Mouse (Mus musculus): Measurements from ENCODE around the gene Mllt10. TPM values are rescaled to one million over a fixed set of nuclear protein-coding genes. Genes with fewer than 3 reads are reported as not detected.

The Mllt10 gene
- total and polyA plus RNA-seq, 3 experiments, result 33.3 to 64.1 TPM; not detected in 1

- H3K36me3 ChIP-seq (ENCODE audit: control insufficient read depth in 1 of 2, insufficient read depth in 2 of 2, low read length in 2 of 2), result peaks cover 0 to 47% of the 10 kb centered on the region in 2 experiments; a peak in 2 of 4 replicates
- H3K4me3 ChIP-seq (ENCODE audit: control insufficient read depth in 1 of 2, insufficient read depth in 1 of 2, low read depth in 2 of 2, low read length in 2 of 2), result no peak overlapping the region
- no peak overlapping the region for H3K27ac ChIP-seq (ENCODE audit: control insufficient read depth, low read depth, low read length)
- no peaks in the 10 kb centered on the region for H3K4me1 ChIP-seq (ENCODE audit: control insufficient read depth in 1 of 2, insufficient read depth in 2 of 2, low read length in 2 of 2)
- H3K9ac ChIP-seq (ENCODE audit: control insufficient read depth, low read depth, low read length, poor library complexity, severe bottlenecking), result no peak overlapping the region
- no peaks in the 10 kb centered on the region for H3K27me3 ChIP-seq (ENCODE audit: control insufficient read depth in 1 of 2, insufficient read depth in 2 of 2, low read length in 2 of 2)
- TF ChIP-seq SMC3 (IDR thresholded peaks at IDR 0.05; ENCODE audit: low read depth, low read length), result no peak
- no peak for TF ChIP-seq ZC3H11A (IDR thresholded peaks at IDR 0.05; ENCODE audit: low read depth, low read length)
- no peak for TF ChIP-seq MEF2A (IDR thresholded peaks at IDR 0.05; ENCODE audit: extremely low read depth, insufficient replicate concordance, low read depth, low read length, poor library complexity, severe bottlenecking)
- TF ChIP-seq NELFE (IDR thresholded peaks at IDR 0.05; ENCODE audit: low read depth, low read length), result no peak
- H3K79me2 ChIP-seq (ENCODE audit: control insufficient read depth, insufficient read depth, low read length, poor library complexity), result peaks cover 14% of the 10 kb centered on the region
- no peaks in the 10 kb centered on the region for H3K9me3 ChIP-seq (replicated peaks; ENCODE audit: insufficient read depth, low read length)
- DNase-seq (ENCODE audit: low read depth, low spot score), result no peak
Measured at GRCm38 (mm10) chr2:18095804-18096203, 40.8 kb downstream of the Mllt10 start.

GRCm38 (mm10) chr2:18100914-18101313, 45.9 kb downstream of the Mllt10 start:
- Histone ChIP-seq H3K36me3 (ENCODE audit: control insufficient read depth in 1 of 2, insufficient read depth in 2 of 2, low read length in 2 of 2) (peaks cover 22 to 31% of the 10 kb centered on the region in 2 experiments), H3K9ac (ENCODE audit: control insufficient read depth, low read depth, low read length, poor library complexity, severe bottlenecking) (no peak overlapping the region), H3K27me3 (ENCODE audit: control insufficient read depth in 1 of 2, insufficient read depth in 2 of 2, low read length in 2 of 2) (no peaks in the 10 kb centered on the region), H3K79me2 (ENCODE audit: control insufficient read depth, insufficient read depth, low read length, poor library complexity) (peaks cover 16% of the 10 kb centered on the region), H3K9me3 (replicated peaks; ENCODE audit: insufficient read depth, low read length) (no peaks in the 10 kb centered on the region), H3K4me1 (ENCODE audit: control insufficient read depth in 1 of 2, insufficient read depth in 2 of 2, low read length in 2 of 2) (peaks cover 3 to 5% of the 10 kb centered on the region in 2 experiments; a peak in 3 of 4 replicates), H3K4me3 (ENCODE audit: control insufficient read depth in 1 of 2, insufficient read depth in 1 of 2, low read depth in 2 of 2, low read length in 2 of 2) (no peak overlapping the region), H3K27ac (ENCODE audit: control insufficient read depth, low read depth, low read length) (no peak overlapping the region)
- no peak for TF ChIP-seq EP300 (IDR thresholded peaks at IDR 0.05; ENCODE audit: low read depth in 1 of 2, low read length in 2 of 2)
- no peak for TF ChIP-seq POLR2AphosphoS2 (IDR thresholded peaks at IDR 0.05; ENCODE audit: low read length)
- peak; percentile 79 for TF ChIP-seq USF1 (IDR thresholded peaks at IDR 0.05; ENCODE audit: low read depth, low read length)
- peak; percentile 40 for TF ChIP-seq RAD21 (IDR thresholded peaks at IDR 0.05; ENCODE audit: low read depth, low read length)
- peak; percentile 57; the same call in 1 of the 2 replicates for TF ChIP-seq MYC (IDR thresholded peaks at IDR 0.05; ENCODE audit: low read depth, low read length)
- TF ChIP-seq MAX (IDR thresholded peaks at IDR 0.05; ENCODE audit: low read length), result 0 out of 2 replicates have a peak, but pooled peaks have one; percentile 27
- TF ChIP-seq USF2 (IDR thresholded peaks at IDR 0.05; ENCODE audit: borderline replicate concordance in 1 of 2, insufficient read depth in 1 of 2, low read depth in 1 of 2, low read length in 2 of 2), result 0 out of 4 replicates have a peak, but pooled peaks of 1 of the 2 experiments have one; percentile 12
- TF ChIP-seq JUND (IDR thresholded peaks at IDR 0.05; ENCODE audit: low read depth, low read length), result no peak
- no peak for TF ChIP-seq TCF12 (IDR thresholded peaks at IDR 0.05; ENCODE audit: low read depth, low read length)
- no peak for TF ChIP-seq ZNF384 (IDR thresholded peaks at IDR 0.05; ENCODE audit: low read depth, low read length)
- no peak for TF ChIP-seq NELFE (IDR thresholded peaks at IDR 0.05; ENCODE audit: low read depth, low read length)
- peak; percentile 24 to 53 (median 43) for TF ChIP-seq CTCF (IDR thresholded peaks at IDR 0.05 in 2 of 3, conservative IDR thresholded peaks at IDR 0.05 in 1 of 3; ENCODE audit: control insufficient read depth in 1 of 3, insufficient read depth in 1 of 3, low read depth in 2 of 3, low read length in 3 of 3, poor library complexity in 1 of 3, severe bottlenecking in 1 of 3)
- TF ChIP-seq GABPA (IDR thresholded peaks at IDR 0.05; ENCODE audit: low read depth, low read length), result no peak
- TF ChIP-seq MXI1 (IDR thresholded peaks at IDR 0.05; ENCODE audit: low read depth, low read length), result no peak
- peak; percentile 32 for TF ChIP-seq SMC3 (IDR thresholded peaks at IDR 0.05; ENCODE audit: low read depth, low read length)
- TF ChIP-seq MAZ (IDR thresholded peaks at IDR 0.05; ENCODE audit: low read depth, low read length), result no peak
- TF ChIP-seq CHD1 (IDR thresholded peaks at IDR 0.05; ENCODE audit: low read depth, low read length), result no peak
- no peak for TF ChIP-seq TAL1 (IDR thresholded peaks at IDR 0.05; ENCODE audit: low read length)
- no peak for TF ChIP-seq SIN3A (IDR thresholded peaks at IDR 0.05; ENCODE audit: low read length)
- no peak for TF ChIP-seq MAFK (IDR thresholded peaks at IDR 0.05; ENCODE audit: borderline replicate concordance, low read depth, low read length)
- DNase-seq (ENCODE audit: low read depth, low spot score), result peak; percentile 56

Data from MEL (cell line).